Mouse (Mus musculus) E14TG2a.4 (cell line): ENCODE measurements at regions not wholly inside any gene's neighbourhood (a gene's known extent, or its start where the extent isn't known, plus 50 kb on each side); places are given as distances from the start of the nearest gene placed in this dataset.
A peak's percentile ranks its signal among the peaks of the same experiment; 100 is the strongest.

Experiments used
- H3K27me3 ChIP-seq: 2 replicates; pipeline ENCODE4 v1.6.1; 2014; ENCODE audit warnings: low read length, control low read depth; ENCODE audit not compliant: insufficient read depth
- H3K36me3 ChIP-seq: 2 replicates; pipeline ENCODE4 v1.6.1; 2014; ENCODE audit warnings: low read length, control low read depth; ENCODE audit not compliant: insufficient read depth
- H3K4me1 ChIP-seq: replicated peaks from 2 replicates; pipeline ENCODE4 v1.6.1; 2014; ENCODE audit warnings: low read depth, low read length, control low read depth
- H3K4me3 ChIP-seq: replicated peaks from 2 replicates; pipeline ENCODE4 v1.5.1; 2014; ENCODE audit warnings: mild to moderate bottlenecking, low read length
- H3K9me3 ChIP-seq: 2 replicates; pipeline ENCODE4 v1.6.1; 2014; ENCODE audit warnings: low read length, control low read depth
- CTCF ChIP-seq: conservative IDR thresholded peaks from 2 replicates; pipeline ENCODE4 v1.5.1; 2014; ENCODE audit warnings: low read length
- NANOG ChIP-seq: IDR thresholded peaks from 2 replicates; pipeline ENCODE4 v1.6.1; 2014; ENCODE audit warnings: borderline replicate concordance, low read length, mixed read lengths
- POU5F1 ChIP-seq: IDR thresholded peaks from 2 replicates; pipeline ENCODE4 v1.6.1; 2014; ENCODE audit warnings: low read length, borderline replicate concordance

GRCm38 (mm10) chr1:157007891-157008730 is 68.7 kb upstream of the Ralgps2 start:
- TF ChIP-seq POU5F1 (no peak), CTCF (no peak), NANOG (no peak)
- no peaks in the 10 kb centered on the region for H3K36me3 ChIP-seq
- H3K4me3 ChIP-seq = no peak overlapping the region
- no peaks in the 10 kb centered on the region for H3K4me1 ChIP-seq
- no peaks in the 10 kb centered on the region for H3K27me3 ChIP-seq
- no peaks in the 10 kb centered on the region for H3K9me3 ChIP-seq

GRCm38 (mm10) chr1:157004312-157005074 is 65.1 kb upstream of the Ralgps2 start:
- Histone ChIP-seq H3K4me3 (no peak overlapping the region), H3K4me1 (peaks cover 12% of the 10 kb centered on the region), H3K36me3 (no peaks in the 10 kb centered on the region), H3K9me3 (no peaks in the 10 kb centered on the region), H3K27me3 (no peaks in the 10 kb centered on the region)
- no peak for TF ChIP-seq CTCF
- TF ChIP-seq POU5F1 = no peak
- no peak for TF ChIP-seq NANOG

GRCm38 (mm10) chr1:157003034-157003433 is 63.6 kb upstream of the Ralgps2 start:
- Histone ChIP-seq H3K4me3 (no peak overlapping the region), H3K4me1 (peaks cover 26% of the 10 kb centered on the region), H3K36me3 (no peaks in the 10 kb centered on the region), H3K27me3 (no peaks in the 10 kb centered on the region), H3K9me3 (no peaks in the 10 kb centered on the region)
- TF ChIP-seq POU5F1 = no peak
- no peak for TF ChIP-seq CTCF

GRCm38 (mm10) chr1:157002258-157002657 is 62.8 kb upstream of the Ralgps2 start:
- TF ChIP-seq NANOG = no peak
- TF ChIP-seq POU5F1 = no peak
- no peak for TF ChIP-seq CTCF
- Histone ChIP-seq H3K4me1 (peaks cover 34% of the 10 kb centered on the region), H3K9me3 (no peaks in the 10 kb centered on the region), H3K4me3 (no peak overlapping the region), H3K27me3 (no peaks in the 10 kb centered on the region), H3K36me3 (no peaks in the 10 kb centered on the region)

GRCm38 (mm10) chr1:157001008-157001660 is 61.7 kb upstream of the Ralgps2 start:
- Histone ChIP-seq H3K9me3 (no peaks in the 10 kb centered on the region), H3K36me3 (no peaks in the 10 kb centered on the region), H3K4me1 (peaks cover 45% of the 10 kb centered on the region), H3K27me3 (no peaks in the 10 kb centered on the region), H3K4me3 (no peak overlapping the region)
- TF ChIP-seq NANOG = no peak
- TF ChIP-seq POU5F1 = no peak
- no peak for TF ChIP-seq CTCF

- H3K36me3 ChIP-seq = no peaks in the 10 kb centered on the region
- TF ChIP-seq POU5F1 = no peak
- no peak for TF ChIP-seq NANOG
- no peak for TF ChIP-seq CTCF
- H3K4me3 ChIP-seq = no peak overlapping the region
- H3K27me3 ChIP-seq = no peaks in the 10 kb centered on the region
- H3K4me1 ChIP-seq = peaks cover 57% of the 10 kb centered on the region
- H3K9me3 ChIP-seq = no peaks in the 10 kb centered on the region
These were observed 60.5 kb upstream of the Ralgps2 start for GRCm38 (mm10) chr1:156999947-157000346.

- TF ChIP-seq CTCF (no peak), NANOG (no peak), POU5F1 (no peak)
- peaks cover 63% of the 10 kb centered on the region for H3K4me1 ChIP-seq
- H3K36me3 ChIP-seq = no peaks in the 10 kb centered on the region
- H3K9me3 ChIP-seq = no peaks in the 10 kb centered on the region
- no peak overlapping the region for H3K4me3 ChIP-seq
- H3K27me3 ChIP-seq = no peaks in the 10 kb centered on the region
These were observed 59.8 kb upstream of the Ralgps2 start for GRCm38 (mm10) chr1:156999272-156999671.

- Histone ChIP-seq H3K36me3 (no peaks in the 10 kb centered on the region), H3K9me3 (no peaks in the 10 kb centered on the region), H3K4me3 (no peak overlapping the region), H3K4me1 (peaks cover 78% of the 10 kb centered on the region), H3K27me3 (no peaks in the 10 kb centered on the region)
- TF ChIP-seq POU5F1 (no peak), NANOG (peak; percentile 59; the same call in 1 of the 2 replicates), CTCF (no peak)
These were observed 58.3 kb upstream of the Ralgps2 start for GRCm38 (mm10) chr1:156997476-156998305.
